Mouse (Mus musculus): ENCODE measurements around the gene Grm1.

Grm1 gene

DNA sequence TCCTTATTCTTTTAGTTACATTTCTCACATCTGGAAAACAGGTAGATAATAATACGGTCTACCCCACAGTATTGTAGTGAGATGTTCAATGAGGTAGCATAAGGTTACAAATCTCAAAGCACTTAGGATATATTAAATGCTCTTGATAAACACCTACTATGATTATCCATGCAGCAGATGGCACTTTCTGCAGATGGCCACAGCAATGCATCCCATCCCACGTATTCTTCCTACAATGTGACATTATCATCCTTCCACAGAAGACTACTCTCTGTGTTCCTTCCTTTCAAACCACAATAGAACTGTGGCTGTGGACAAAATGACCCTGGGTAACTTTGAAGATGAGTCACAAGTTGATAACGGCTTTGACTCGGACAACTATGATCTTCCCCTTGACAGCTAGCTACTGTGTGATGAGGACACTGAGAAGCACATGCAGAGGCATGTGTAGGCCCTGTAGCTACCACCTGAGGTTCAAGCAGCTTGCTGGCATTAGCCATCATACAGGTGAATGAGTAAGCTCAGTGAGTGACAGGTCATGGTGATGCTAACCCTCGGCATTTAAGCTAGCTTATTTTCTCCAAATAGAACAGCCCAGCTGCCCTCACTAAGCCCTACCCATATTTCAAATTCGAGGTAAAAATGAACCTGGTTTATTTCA is 117.5 kb downstream of the Grm1 start:
- DNase-seq = no peak

DNA sequence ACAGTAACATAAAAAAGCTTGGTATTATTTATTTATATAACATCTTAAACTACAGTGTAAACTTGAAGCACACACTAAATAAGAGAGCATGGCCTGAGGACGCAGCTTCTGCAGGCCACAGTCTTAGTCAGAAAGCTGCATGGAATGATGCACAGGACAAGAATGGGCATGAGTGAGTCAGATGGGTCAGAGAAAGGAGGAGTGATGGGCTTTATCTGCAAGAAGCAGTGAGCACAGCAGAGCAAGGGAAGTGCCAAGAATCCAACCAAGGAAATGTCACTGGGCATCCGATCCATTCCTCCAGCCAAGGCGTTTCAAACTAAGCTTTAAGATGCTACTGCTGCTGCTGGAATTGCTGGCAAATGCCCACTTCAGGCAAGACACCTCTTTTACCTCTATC is 131.6 kb downstream of the Grm1 start:
- DNase-seq = no peak

DNA sequence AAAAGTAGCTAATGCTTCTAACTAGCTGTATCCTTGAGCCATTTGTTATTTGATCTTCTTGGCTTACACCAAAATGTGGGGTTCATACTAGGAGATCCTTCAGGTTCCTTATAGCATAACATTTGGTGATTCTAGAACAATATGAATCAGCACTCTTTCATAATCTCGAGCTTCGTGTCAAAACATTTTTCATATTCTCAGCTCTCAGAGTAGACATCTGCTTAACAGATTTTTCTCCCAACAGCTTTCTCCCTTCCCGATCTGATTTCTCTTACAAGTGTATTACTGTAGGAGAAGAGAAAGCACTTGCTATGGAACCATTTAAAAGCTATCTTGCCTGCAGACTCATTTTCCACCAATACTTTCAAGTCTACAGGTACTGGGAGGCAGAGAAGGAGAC is 133.0 kb downstream of the Grm1 start:
- DNase-seq = no peak

DNA sequence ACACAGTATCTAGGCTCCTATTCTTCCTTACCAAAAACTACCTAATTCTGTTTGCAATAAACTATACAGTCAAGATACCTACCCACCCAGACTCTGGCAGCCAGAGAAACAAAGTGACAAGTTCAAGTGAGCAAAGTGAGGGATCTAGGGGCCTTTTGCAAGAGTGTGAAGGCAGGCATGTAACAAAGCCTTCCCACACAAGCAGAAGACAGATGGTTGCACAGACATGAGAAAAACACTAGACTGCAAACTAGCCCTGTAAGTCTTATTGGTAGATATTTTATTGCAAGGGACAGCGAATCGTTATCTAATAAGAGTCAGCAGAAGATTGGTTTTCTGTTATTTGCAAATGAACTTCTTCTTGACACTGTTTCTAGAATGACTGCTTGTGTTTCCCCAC is 134.6 kb downstream of the Grm1 start:
- DNase-seq = no peak

DNA sequence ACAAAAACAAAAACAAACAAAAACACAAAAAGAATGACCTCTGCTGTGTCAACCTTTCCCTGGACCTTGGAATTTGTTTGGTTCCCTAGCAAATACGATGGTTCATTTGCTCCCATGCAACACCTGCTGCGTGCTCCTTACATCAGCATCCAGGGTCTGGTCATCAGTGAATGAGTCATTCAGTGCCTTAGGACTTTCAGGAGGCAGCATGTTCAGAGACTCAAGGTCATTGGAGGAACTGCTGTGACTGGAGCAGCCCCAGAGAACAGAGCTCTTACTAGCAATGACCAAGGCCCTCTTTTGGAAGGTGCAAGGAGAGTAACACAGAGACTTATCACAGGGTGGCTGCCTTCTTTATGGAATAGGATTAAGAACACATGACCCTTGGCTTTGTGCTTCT is 138.2 kb downstream of the Grm1 start:
- DNase-seq = no peak

DNA sequence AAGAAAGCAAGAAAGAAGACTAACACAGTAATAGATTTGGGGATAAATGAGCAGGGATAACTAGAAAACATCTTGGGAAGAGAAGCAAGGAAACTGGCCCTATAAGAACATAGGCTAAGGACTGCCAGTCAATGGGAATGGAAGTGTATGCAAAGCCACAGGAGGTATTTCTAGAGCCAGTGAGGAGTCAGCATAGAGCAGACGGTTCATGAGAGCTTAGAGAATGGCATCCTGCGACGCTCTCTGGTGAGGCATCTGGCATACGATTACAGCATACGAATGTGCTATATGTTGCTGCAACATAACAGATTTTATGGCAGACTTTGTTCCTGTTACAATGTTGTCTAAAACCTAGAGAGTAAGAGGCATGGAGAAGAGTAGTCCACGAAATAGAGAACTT is 139.9 kb downstream of the Grm1 start:
- no peak for DNase-seq

DNA sequence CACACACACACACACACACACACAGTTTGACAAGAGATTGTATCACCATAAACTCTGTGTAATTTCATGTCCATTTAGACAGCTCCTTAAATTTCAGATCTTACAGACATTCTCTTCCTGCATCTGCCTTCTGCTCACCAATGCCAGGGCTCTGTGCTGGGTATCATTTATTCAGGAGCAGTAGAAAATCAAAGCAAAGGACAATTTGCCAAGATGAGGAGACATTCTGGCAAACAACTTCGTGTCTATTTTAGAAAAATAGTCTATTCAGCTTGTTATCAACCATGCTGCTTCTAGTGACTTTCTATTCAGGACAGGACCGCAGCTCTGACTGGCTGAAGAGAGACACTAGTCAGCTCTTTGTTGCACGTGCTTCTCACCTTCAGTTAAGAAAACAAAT is 146.3 kb downstream of the Grm1 start:
- DNase-seq = no peak

DNA sequence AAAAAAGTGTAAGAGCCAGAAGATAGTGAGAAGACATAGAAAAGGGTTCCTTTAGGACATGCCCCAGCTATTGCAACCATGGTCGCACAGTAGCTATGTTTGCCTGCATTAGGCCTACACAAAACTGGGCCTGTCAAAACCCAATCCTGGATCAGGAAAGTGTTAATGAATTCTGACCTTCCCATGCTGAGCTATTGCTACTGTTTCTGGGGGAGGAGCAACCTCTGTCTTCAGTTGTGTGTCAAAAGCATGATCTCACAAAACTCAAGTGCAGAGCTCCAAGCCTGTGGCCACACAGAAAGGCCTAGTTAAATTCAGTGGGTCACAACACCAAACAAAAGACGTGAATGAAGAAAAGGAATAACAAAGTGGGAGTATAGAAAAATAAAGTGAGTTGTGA is 152.5 kb downstream of the Grm1 start:
- DNase-seq = no peak

DNA sequence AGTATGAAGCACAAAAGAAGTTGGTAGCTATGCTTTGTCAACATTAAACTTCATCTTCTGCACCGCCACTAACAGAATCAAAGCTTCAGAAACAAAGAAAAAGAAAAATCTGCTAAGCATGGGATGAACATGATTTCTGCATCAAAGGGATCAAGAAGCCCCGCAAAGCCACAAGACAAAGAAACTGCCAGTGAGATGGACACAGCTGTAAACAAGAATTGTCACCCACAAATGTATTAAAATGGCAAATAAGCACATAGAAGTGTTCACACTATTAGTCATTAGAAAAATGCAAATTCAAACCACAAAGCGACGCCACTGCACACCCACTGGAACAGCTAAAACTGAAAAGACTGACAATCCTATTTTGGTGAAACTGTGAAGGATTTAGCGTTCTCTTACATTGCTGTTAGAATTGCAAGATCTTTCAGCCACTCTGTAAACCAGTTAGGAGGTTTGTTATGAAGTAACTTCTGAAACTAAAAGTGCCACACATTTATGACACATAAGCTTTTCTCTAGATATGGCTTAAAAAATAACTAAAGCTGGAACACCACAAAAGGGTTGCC is 153.3 kb downstream of the Grm1 start:
- no peak for DNase-seq

DNA sequence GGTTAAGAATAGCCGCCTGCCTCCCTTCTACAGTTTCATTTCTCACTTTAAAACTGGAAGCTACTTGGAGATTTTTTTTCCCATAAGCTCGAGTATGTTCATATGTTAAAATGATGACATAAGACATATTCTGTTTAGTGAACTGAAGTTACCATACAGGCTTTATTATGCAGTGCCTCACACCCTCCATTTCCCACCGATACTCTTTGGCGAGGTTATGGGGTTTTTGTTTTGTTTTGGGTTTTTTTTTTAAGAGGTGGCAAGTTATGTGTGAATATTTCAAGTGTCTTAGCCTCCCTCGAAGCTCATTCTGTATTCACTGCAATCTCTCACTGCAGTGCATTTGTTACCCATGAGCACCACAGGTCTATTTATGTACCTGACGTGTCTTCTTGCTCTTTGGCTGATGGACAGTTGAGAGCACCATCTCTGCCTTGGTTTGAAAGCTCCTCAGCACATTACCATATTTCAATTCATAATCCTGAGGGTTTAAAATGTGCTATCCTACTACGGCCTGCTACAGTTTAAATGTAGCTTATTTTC is 164.2 kb downstream of the Grm1 start:
- no peak for DNase-seq

DNA sequence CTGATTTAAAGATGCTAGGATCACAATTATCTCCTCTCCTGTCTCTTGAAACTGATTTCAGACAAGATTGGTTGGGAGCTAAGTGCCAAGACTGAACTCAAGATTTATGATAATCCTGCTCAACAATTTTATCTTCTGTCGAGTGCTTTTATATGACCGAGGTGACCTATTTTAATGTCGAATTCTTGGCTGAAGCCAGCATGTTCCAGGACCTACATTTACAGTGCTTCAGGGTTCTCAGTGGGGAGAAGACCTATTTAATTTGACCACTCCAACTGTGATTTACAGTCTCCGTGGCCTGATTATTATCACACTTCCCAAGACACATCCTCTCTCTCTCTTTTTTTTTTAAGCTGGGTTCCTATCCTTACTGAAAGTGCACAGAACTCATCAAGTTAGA is 168.5 kb downstream of the Grm1 start:
- DNase-seq = no peak

DNA sequence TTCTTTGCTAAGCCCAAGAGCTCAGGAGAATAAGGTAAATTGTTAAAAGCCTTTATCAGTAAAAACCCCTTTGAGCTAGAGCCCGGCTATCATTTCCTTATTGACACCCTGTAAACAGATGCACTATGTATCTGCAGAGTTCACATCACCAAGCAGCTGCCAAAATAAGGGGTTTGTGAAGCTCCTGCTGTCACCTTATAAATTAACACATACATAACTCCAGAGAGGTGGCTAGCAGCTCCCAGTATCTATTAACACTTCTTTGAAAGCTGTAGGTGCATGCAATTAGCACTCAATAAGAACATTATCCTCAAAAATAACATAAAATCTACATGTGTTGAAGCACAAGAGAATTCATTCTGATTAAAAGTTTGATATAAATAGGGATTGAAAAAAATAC is 191.9 kb downstream of the Grm1 start:
- no peak for DNase-seq

DNA sequence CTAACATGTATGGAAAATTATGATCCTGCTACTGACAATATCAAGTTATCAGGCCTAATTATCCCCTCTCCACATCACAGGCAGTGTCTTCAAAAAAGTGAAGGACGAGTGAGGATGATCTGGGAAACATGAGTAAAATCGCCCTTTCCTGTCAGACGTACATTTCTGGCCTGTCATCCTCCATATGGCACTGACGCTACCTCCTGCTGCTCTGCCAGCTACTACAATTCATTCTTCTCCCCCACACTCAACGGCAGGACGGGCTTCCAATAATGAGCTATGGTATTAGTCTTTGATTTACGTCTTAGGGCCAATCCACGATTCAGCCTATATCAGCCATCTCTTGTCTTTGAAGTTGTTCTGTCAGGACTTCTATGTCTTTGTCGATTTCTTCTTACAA is 193.6 kb downstream of the Grm1 start:
- no peak for DNase-seq

DNA sequence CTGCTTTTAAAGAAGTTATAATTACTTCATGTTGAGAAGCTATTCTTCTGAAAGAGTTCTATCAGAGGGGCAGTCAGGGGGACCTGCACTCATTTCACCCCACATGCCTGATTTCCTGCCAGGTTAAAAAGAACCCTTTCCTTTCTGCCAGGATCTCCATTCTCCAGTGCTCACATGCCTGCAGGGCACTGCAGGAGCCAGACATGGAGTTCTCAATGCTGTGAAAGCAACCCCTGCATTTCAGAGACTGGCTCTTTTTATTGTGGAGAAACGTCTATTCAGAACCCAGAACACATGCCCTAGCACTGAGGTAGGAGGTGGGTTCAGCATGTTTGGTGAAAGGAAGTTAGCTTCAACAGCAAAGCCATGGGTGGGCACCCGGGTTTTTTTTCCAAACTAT is 197.2 kb downstream of the Grm1 start:
- no peak for DNase-seq

DNA sequence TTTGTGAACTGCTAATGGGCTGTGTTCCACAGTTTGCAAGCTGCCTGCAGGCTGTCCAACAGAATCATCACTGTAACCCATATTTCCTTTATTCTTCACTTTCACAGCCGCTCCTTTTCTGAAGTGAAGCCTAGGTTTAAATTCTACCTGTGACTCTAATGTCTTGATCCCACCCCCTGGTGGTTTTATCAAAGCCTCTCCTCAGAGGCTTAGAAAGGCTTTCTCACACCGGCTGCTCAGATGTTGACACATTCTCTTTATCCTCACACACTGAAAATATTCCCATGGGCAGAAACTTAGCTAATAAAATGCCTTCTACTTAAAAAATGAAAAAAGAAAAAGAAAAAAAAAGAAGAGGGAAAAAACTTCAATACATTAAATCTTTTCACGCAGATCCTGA is 210.0 kb downstream of the Grm1 start:
- no peak for DNase-seq

DNA sequence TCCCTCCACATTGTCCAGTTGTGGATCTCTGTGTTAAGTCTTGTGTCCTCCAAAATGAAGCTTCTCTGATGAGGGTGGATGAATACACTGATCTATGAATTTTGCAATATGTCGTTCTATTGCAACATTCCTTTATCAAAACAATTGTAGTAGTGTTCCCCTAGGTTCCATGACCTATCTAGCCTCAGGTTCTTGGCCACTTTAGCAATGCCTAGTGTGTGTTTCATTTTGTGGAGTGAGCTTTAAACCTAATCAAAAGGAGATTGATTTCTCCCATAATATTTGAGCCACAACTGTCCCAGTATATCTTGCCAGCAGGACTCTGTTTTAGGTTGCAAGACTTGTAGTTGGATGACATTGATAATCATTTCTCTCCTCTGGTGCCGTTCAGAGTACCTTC is 211.9 kb downstream of the Grm1 start:
- no peak for DNase-seq

DNA sequence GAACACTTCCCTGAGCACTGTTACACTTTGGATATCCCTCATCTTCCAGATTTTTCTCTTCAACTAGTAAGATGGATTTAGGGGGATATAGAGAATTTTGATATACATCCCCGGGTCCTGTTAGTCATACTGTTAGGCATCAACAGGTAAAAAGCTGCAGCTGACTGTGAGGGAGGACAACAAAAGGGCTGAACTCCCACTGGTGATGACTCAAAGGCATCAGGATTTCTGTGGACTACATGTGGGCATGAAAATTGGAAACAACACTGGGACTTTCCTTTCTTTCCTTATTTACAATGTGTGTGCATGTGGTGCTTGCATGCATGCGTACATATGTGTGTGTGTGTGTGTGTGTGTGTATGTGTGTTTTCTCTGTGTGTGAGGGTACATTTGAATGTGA is 215.9 kb downstream of the Grm1 start:
- DNase-seq = no peak

DNA sequence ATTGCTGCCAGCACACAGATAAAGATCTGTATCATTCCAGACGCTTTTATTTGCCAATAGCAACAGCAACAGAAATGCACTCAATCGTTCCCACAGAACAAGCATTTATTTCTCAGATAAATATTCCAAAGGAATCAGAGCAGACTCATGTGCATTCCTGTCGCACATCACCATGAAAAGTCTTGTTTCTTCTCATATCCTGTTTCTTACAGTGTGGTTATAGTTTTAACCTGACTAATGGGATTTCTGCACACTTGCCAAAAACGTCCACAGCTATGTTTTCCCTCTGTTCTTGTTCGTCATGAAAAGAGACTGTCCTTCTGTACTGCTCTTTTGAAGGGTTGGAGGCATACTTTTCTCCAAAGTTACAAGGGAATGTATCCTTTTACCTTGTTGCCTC is 217.4 kb downstream of the Grm1 start:
- no peak for DNase-seq

DNA sequence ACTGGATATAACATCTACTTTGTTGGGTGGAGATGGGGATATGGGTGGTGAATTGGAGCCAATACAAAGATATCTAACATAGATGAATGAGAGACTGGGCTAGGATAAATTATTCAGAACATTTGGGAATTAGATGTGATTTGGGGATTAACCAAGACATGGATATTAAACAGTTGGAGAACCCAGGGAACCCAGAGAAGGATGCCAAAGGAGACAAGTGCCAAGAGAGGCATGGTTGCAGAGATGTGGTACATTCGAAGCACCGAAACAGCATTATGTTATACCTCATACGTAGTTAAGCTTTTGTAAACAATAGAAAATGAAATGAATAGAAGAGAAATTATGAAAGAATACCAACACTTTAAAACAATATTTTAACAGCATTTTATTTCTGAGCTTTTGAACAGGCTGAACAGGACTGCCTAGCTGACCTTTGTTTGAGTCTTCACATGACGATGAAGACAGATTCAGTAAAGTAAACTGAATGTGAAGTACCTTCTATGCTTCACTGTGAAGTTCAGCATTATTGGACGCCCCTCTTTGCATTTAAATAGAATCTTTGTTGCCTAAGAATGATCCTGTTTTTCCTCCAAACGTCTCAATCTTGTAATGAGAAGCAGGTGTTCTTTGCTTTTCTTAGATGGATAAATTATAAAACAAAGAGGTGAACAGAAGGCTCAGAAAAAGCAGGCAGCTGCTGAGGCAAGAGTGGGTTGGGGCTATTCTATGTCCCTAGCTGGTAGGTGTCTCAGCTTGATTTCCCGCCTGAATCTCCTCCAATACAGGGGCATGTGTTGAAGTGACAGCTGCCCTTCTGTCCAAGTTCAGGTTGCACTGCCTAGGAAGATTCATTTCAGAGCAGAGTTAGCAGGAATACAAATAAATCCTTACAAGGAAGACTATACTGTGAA is 234.5 kb downstream of the Grm1 start:
- DNase-seq = no peak

DNA sequence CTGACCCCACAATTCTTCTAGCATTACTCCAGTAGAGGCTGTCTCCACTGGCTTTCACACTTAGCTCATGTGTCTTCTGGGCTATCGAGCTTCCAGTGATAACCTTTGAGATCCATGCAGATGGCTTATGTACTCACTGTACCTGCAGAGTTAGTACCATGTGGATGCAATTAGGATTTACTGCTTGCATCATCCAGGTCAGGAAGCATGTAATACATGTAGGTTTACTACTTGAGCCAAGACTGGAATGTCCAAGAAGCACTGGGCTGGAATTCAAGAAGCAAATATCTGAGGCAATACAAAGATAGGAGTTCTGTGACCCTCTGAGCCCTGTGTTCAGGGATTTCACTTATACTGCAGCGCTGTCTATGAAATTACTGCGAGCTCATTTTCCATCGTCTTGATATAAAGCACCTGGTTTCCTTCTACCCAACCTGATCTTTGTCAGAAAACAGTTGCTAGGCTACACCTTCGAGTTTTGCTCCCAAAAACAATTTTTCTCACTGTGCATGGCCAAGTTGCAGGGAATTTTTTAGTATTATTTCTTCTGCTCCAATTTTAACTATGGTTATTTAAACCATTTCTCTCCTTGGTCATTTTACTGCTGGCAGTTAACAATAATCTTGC is 237.0 kb downstream of the Grm1 start:
- DNase-seq = no peak

DNA sequence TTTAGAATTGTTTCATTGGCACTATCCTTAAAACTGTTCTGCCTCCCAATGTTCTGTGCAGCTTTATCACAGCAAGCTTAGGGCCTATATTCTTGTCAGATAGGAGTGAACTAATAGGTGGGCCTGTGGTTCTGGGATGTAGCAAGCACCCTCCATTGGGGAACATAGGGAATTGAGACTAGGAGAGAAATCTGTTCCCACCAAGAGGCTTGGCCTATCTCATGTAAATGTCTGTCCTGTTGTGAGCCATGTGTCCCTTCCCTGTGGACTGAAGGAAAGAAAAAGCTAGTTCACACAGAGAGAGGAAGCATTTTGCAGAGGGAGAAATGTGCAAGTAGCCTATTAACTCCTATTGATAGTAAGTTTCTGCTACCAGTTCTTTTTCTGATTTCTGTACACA is 246.8 kb downstream of the Grm1 start:
- DNase-seq = no peak

DNA sequence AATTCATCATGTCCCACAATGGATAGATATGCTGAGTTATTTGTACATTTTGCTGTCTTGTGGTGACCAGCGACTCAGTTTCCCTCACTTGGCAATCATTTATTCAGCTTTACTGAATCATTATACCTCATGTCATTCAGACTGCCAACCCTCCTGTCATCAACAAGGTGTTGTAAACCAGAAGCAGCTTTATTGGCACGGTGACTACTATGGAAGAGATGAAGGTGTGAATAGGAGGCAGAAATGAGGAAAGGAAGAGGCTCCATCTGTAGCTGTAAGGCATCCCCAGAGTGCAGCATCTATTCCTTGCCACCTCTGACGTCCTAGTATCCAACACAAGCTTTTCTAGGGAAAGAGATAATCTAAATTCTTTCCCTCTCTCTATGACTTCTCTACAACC is 247.3 kb downstream of the Grm1 start:
- DNase-seq = no peak

DNA sequence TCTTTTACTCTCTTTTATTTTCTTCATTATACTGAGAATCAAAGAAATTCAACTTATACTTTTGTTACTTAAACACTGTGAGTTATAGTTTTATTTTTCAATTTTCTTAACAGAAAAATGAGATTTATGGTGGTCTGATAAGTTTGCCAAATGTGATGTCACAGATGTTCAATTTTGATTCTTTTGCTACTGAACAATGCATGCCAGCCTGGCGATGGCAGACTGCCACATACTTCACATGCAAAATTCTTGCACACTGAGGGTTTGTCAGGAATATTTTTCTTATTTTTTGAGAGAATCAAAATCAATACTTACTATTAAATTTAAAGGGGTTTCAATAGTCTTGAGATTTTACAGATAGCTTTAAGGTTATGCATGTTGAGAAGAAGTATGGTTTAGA is 251.0 kb downstream of the Grm1 start:
- DNase-seq = no peak

DNA sequence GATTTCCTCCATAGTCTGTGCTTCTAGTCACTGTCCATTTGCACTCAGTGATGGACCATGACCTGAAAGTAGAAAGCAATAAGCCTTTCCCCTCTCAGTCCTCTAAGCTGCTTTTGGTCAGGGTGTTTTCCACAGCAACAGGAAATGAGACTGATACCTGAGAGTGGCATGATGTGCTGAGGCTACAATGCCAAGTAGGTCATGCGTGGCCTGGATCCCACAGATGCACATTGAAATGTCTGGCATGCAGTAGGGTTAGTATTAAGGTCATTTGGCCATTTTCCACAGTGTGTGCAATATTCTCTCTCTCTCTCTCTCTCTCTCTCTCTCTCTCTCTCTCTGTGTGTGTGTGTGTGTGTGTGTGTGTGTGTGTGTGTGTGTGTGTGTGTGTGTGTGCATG is 254.8 kb downstream of the Grm1 start:
- no peak for DNase-seq
